Comparison of ENCODE assay signal across 20 mouse cellular contexts in genomic region chr8:90414021-90414420, GRCm38 (mm10).
DNase-seq lines count a peak whose midpoint lies in the region; ATAC-seq lines count a peak whose summit lies in the region.
"Had no signal": no experiment of that assay in that cellular context is flagged by ENCODE, and none has a peak within 500 bp of the region (broad histone marks: within the 10 kb centered on the region; RNA-seq: fewer than 3 reads in every experiment).

No protein-coding gene starts in this region.

- H3K36me3 ChIP-seq in hindbrain, embryonic 14.5 days (replicated peaks; ENCODE audit: control insufficient read depth, insufficient read depth) = no peaks in the 10 kb centered on the region
- no peaks in the 10 kb centered on the region for H3K36me3 ChIP-seq in hindbrain, embryonic 12.5 days
- H3K36me3 ChIP-seq: embryonic facial prominence, embryonic 15.5 days; heart, embryonic 15.5 days; hindbrain, embryonic 13.5 days; limb, embryonic 12.5 days; liver, embryonic 13.5 days; lung, embryonic 15.5 days; midbrain, embryonic 15.5 days had no signal

- no peak overlapping the region for H3K9ac ChIP-seq in hindbrain, embryonic 14.5 days
- H3K9ac ChIP-seq in hindbrain, embryonic 12.5 days = no peak overlapping the region
- H3K9ac ChIP-seq: embryonic facial prominence, embryonic 15.5 days; heart, embryonic 15.5 days; hindbrain, embryonic 13.5 days; limb, embryonic 12.5 days; liver, embryonic 13.5 days; lung, embryonic 15.5 days; midbrain, embryonic 15.5 days had no signal

- no peak for ATAC-seq in hindbrain, embryonic 14.5 days (ENCODE audit: low FRiP score)
- no peak for ATAC-seq in hindbrain, embryonic 12.5 days (ENCODE audit: low FRiP score)
- no peak for ATAC-seq in erythroid progenitor cell, adult 5-6 weeks (replicated peaks; ENCODE audit: low FRiP score, poor library complexity, severe bottlenecking)
- ATAC-seq: midbrain, embryonic 15.5 days had no signal

- no peak overlapping the region for H3K27ac ChIP-seq in hindbrain, embryonic 14.5 days
- H3K27ac ChIP-seq in hindbrain, embryonic 12.5 days = no peak overlapping the region
- H3K27ac ChIP-seq: embryonic facial prominence, embryonic 15.5 days; heart, embryonic 15.5 days; hindbrain, embryonic 13.5 days; left cerebral cortex, adult 2 months; limb, embryonic 12.5 days; liver, embryonic 13.5 days; lung, embryonic 15.5 days; midbrain, embryonic 15.5 days had no signal

- H3K27me3 ChIP-seq in hindbrain, embryonic 14.5 days (ENCODE audit: control insufficient read depth, insufficient read depth, low read length) = no peaks in the 10 kb centered on the region
- H3K27me3 ChIP-seq in hindbrain, embryonic 12.5 days = no peaks in the 10 kb centered on the region; the same call in 1 of the 2 replicates
- H3K27me3 ChIP-seq: embryonic facial prominence, embryonic 15.5 days; heart, embryonic 15.5 days; limb, embryonic 12.5 days; liver, embryonic 13.5 days; lung, embryonic 15.5 days; midbrain, embryonic 15.5 days had no signal

- 0 out of 2 replicates have a peak, but pooled peaks cover 6% of the 10 kb centered on the region for H3K9me3 ChIP-seq in hindbrain, embryonic 14.5 days (ENCODE audit: control insufficient read depth, low read length)
- H3K9me3 ChIP-seq in hindbrain, embryonic 12.5 days (replicated peaks) = no peaks in the 10 kb centered on the region
- H3K9me3 ChIP-seq: embryonic facial prominence, embryonic 15.5 days; heart, embryonic 15.5 days; hindbrain, embryonic 13.5 days; limb, embryonic 12.5 days; liver, embryonic 13.5 days; lung, embryonic 15.5 days; midbrain, embryonic 15.5 days had no signal

- H3K4me2 ChIP-seq in hindbrain, embryonic 14.5 days (replicated peaks) = no peak overlapping the region
- no peak overlapping the region for H3K4me2 ChIP-seq in hindbrain, embryonic 12.5 days (replicated peaks)
- H3K4me2 ChIP-seq: embryonic facial prominence, embryonic 15.5 days; heart, embryonic 15.5 days; hindbrain, embryonic 13.5 days; limb, embryonic 12.5 days; liver, embryonic 13.5 days; lung, embryonic 15.5 days; midbrain, embryonic 15.5 days had no signal

- 81% methylated on average over 2 of the region's 2 CpGs for WGBS in hindbrain, embryonic 14.5 days
- 79% methylated on average over 2 of the region's 2 CpGs for WGBS in hindbrain, embryonic 12.5 days

- DNase-seq in hindbrain, embryonic 14.5 days (ENCODE audit: low spot score) = peak; percentile 45
- peak; percentile 7 for DNase-seq in right cerebral cortex, postnatal 14 days
- no peak for DNase-seq in right cerebral cortex, postnatal 36 days (ENCODE audit: low spot score in 2 of 2)
- peak; percentile 31 for DNase-seq in cerebellum, adult 9-10 months
- no peak for DNase-seq in thymus, postnatal 36 days
- DNase-seq: heart, adult 18-20 months; kidney, adult 11 months; kidney, postnatal 14 days; liver, embryonic 13.5 days; right cerebral cortex, postnatal 25 days; thymus, postnatal 14 days had no signal

- H3K4me1 ChIP-seq in hindbrain, embryonic 14.5 days (replicated peaks; ENCODE audit: control insufficient read depth, insufficient read depth, low read length) = no peaks in the 10 kb centered on the region
- H3K4me1 ChIP-seq in hindbrain, embryonic 12.5 days = no peaks in the 10 kb centered on the region
- H3K4me1 ChIP-seq: embryonic facial prominence, embryonic 15.5 days; heart, embryonic 15.5 days; hindbrain, embryonic 13.5 days; liver, embryonic 13.5 days; lung, embryonic 15.5 days; midbrain, embryonic 15.5 days had no signal

- no peak overlapping the region for H3K4me3 ChIP-seq in hindbrain, embryonic 14.5 days (replicated peaks; ENCODE audit: low read length)
- H3K4me3 ChIP-seq in hindbrain, embryonic 12.5 days = no peak overlapping the region
- H3K4me3 ChIP-seq: embryonic facial prominence, embryonic 15.5 days; heart, embryonic 15.5 days; hindbrain, embryonic 13.5 days; left cerebral cortex, adult 2 months; limb, embryonic 12.5 days; liver, embryonic 13.5 days; lung, embryonic 15.5 days; midbrain, embryonic 15.5 days had no signal

Comparison
In these comparisons a context has a peak if more than half of its experiments do, and no peak if none do; other contexts are left out.
1. DNase-seq: peak in hindbrain, embryonic 14.5 days (single experiment), right cerebral cortex, postnatal 14 days (single experiment) and cerebellum, adult 9-10 months (single experiment); none in right cerebral cortex, postnatal 36 days (0 of 2) and thymus, postnatal 36 days (0 of 2).